Mouse (Mus musculus) G1E (cell line): ENCODE results near the gene Bptf.

Source experiments
- CTCF ChIP-seq: IDR thresholded peaks from 2 replicates; pipeline ENCODE4 v1.5.1; 2012; ENCODE audit warnings: low read depth, low read length, inconsistent platforms, mixed read lengths
- GATA1 ChIP-seq: IDR thresholded peaks from 2 replicates; pipeline ENCODE4 v1.6.1; 2012; ENCODE audit warnings: borderline replicate concordance, low read length, inconsistent platforms, mixed read lengths

GRCm38 (mm10) chr11:107022050-107022683 is 109.8 kb downstream of the Bptf start:
- TF ChIP-seq CTCF, result no peak
- no peak for TF ChIP-seq GATA1
